ENCODE assay signal across 19 mouse cellular contexts in the genomic region with DNA sequence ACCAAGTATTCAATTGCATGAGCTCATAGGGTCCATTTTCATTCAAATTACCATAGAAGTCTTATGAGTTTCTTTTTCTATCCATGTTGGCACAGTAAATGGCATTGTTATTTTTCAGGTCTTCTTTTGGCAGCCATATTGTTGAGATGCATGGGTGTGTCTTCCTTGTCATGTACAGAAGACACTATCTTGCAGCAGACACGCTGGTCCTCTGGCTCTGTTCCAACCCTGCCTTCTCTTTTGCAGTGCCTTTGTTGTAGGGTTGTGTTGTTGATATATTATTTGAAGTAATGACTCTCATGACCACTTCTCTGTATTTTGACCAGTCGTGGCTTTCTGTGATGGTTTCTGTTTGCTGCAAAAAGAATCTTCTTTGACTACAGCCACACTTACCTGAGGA.
A peak's percentile ranks its signal among the peaks of the same experiment; 100 is the strongest.
DNase-seq lines count a peak whose midpoint lies in the region; ATAC-seq and TF ChIP-seq lines count a peak whose summit lies in the region.
"Had no signal": no experiment of that assay in that cellular context is flagged by ENCODE, and none has a peak within 500 bp of the region (broad histone marks: within the 10 kb centered on the region; RNA-seq: fewer than 3 reads in every experiment).

No protein-coding gene starts in this region.

- DNase-seq in heart, adult 11 months, result peak; percentile 73
- no peak for DNase-seq in heart, adult 9 months (ENCODE audit: low spot score in 2 of 2)
- DNase-seq in MEL (ENCODE audit: low read depth, low spot score), result peak; percentile 86
- peak; percentile 14 to 43 for DNase-seq in spleen, postnatal 36 days (ENCODE audit: low spot score in 2 of 2)
- DNase-seq in lung, adult 18-20 months, result no peak
- no peak for DNase-seq in right cerebral cortex, adult 2 months (ENCODE audit: low spot score in 2 of 2)
- DNase-seq: adrenal gland, adult 8-10 months; cerebellum, adult 11 months; cerebellum, adult 9-10 months; cerebellum, postnatal 36 days; gastrocnemius, postnatal 10 days; heart, adult 2 months had no signal

- no peak for TF ChIP-seq POLR2A in MEL (IDR thresholded peaks at IDR 0.05; ENCODE audit: control insufficient read depth in 1 of 2, insufficient read depth in 1 of 2, low read depth in 1 of 2, low read length in 2 of 2, poor library complexity in 1 of 2)

- H3K9ac ChIP-seq in MEL (ENCODE audit: control insufficient read depth, low read depth, low read length, poor library complexity, severe bottlenecking), result no peak overlapping the region
- H3K9ac ChIP-seq: embryonic facial prominence, embryonic 15.5 days; forebrain, embryonic 12.5 days; heart, embryonic 12.5 days; hindbrain, embryonic 15.5 days had no signal

- peaks cover 3 to 4% of the 10 kb centered on the region in 2 experiments; a peak in 3 of 4 replicates for H3K4me1 ChIP-seq in MEL (ENCODE audit: control insufficient read depth in 1 of 2, insufficient read depth in 2 of 2, low read length in 2 of 2)
- H3K4me1 ChIP-seq: embryonic facial prominence, embryonic 15.5 days; heart, embryonic 12.5 days; hindbrain, embryonic 15.5 days had no signal

- peak; percentile 77 to 80 for TF ChIP-seq EP300 in MEL (IDR thresholded peaks at IDR 0.05; ENCODE audit: low read depth in 1 of 2, low read length in 2 of 2)

- no peak overlapping the region for H3K4me3 ChIP-seq in MEL (ENCODE audit: control insufficient read depth in 1 of 2, insufficient read depth in 1 of 2, low read depth in 2 of 2, low read length in 2 of 2)
- H3K4me3 ChIP-seq: embryonic facial prominence, embryonic 15.5 days; forebrain, embryonic 12.5 days; heart, adult 2 months; heart, embryonic 12.5 days; hindbrain, embryonic 10.5 days; hindbrain, embryonic 15.5 days had no signal

- no peaks in the 10 kb centered on the region for H3K79me2 ChIP-seq in MEL (ENCODE audit: control insufficient read depth, insufficient read depth, low read length, poor library complexity)

- no peak for TF ChIP-seq CTCF in MEL (IDR thresholded peaks at IDR 0.05 in 2 of 3, conservative IDR thresholded peaks at IDR 0.05 in 1 of 3; ENCODE audit: control insufficient read depth in 1 of 3, insufficient read depth in 1 of 3, low read depth in 2 of 3, low read length in 3 of 3, poor library complexity in 1 of 3, severe bottlenecking in 1 of 3)

- TF ChIP-seq RAD21 in MEL (IDR thresholded peaks at IDR 0.05; ENCODE audit: low read depth, low read length), result no peak

- peak overlapping the region; percentile 50 for H3K27ac ChIP-seq in MEL (ENCODE audit: control insufficient read depth, low read depth, low read length)
- H3K27ac ChIP-seq: embryonic facial prominence, embryonic 15.5 days; forebrain, embryonic 12.5 days; heart, adult 2 months; hindbrain, embryonic 10.5 days; hindbrain, embryonic 15.5 days had no signal

- no peaks in the 10 kb centered on the region for H3K9me3 ChIP-seq in MEL (replicated peaks; ENCODE audit: insufficient read depth, low read length)
- H3K9me3 ChIP-seq: embryonic facial prominence, embryonic 15.5 days; forebrain, embryonic 12.5 days; heart, embryonic 12.5 days; hindbrain, embryonic 10.5 days; hindbrain, embryonic 15.5 days had no signal

- H3K27me3 ChIP-seq in MEL (ENCODE audit: control insufficient read depth in 1 of 2, insufficient read depth in 2 of 2, low read length in 2 of 2), result no peaks in the 10 kb centered on the region
- H3K27me3 ChIP-seq: embryonic facial prominence, embryonic 15.5 days; forebrain, embryonic 12.5 days; heart, embryonic 12.5 days; hindbrain, embryonic 15.5 days had no signal

- peaks cover 0 to 5% of the 10 kb centered on the region in 2 experiments; a peak in 2 of 4 replicates for H3K36me3 ChIP-seq in MEL (ENCODE audit: control insufficient read depth in 1 of 2, insufficient read depth in 2 of 2, low read length in 2 of 2)
- H3K36me3 ChIP-seq: embryonic facial prominence, embryonic 15.5 days; forebrain, embryonic 12.5 days; heart, embryonic 12.5 days; hindbrain, embryonic 10.5 days; hindbrain, embryonic 15.5 days had no signal

- peak; percentile 75 for ATAC-seq in erythroblast, adult 5-6 weeks (replicated peaks; ENCODE audit: low FRiP score, poor library complexity, severe bottlenecking)
- ATAC-seq: forebrain, embryonic 16.5 days had no signal

TF ChIP-seq in MEL, 35 proteins besides CTCF, POLR2A, EP300 and RAD21:
- TF ChIP-seq MAZ (IDR thresholded peaks at IDR 0.05; ENCODE audit: low read depth, low read length) (no peak), ZMIZ1 (IDR thresholded peaks at IDR 0.05; ENCODE audit: low read depth, low read length) (no peak), GATA1 (IDR thresholded peaks at IDR 0.05; ENCODE audit: low read depth, low read length) (peak; percentile 71), CHD1 (IDR thresholded peaks at IDR 0.05; ENCODE audit: low read depth, low read length) (no peak), USF2 (IDR thresholded peaks at IDR 0.05; ENCODE audit: borderline replicate concordance in 1 of 2, insufficient read depth in 1 of 2, low read depth in 1 of 2, low read length in 2 of 2) (no peak), SMC3 (IDR thresholded peaks at IDR 0.05; ENCODE audit: low read depth, low read length) (no peak), GABPA (IDR thresholded peaks at IDR 0.05; ENCODE audit: low read depth, low read length) (no peak), CHD2 (IDR thresholded peaks at IDR 0.05; ENCODE audit: low read length) (no peak), MEF2A (IDR thresholded peaks at IDR 0.05; ENCODE audit: extremely low read depth, insufficient replicate concordance, low read depth, low read length, poor library complexity, severe bottlenecking) (no peak), E2F4 (IDR thresholded peaks at IDR 0.05; ENCODE audit: borderline replicate concordance, low read depth, low read length) (no peak), RCOR1 (IDR thresholded peaks at IDR 0.05; ENCODE audit: low read depth, low read length) (0 out of 2 replicates have a peak, but pooled peaks have one; percentile 13), MAFK (IDR thresholded peaks at IDR 0.05; ENCODE audit: borderline replicate concordance, low read depth, low read length) (no peak), MYB (IDR thresholded peaks at IDR 0.05; ENCODE audit: low read depth, low read length) (no peak), TBP (IDR thresholded peaks at IDR 0.05; ENCODE audit: low read depth, low read length) (no peak), ETS1 (IDR thresholded peaks at IDR 0.05; ENCODE audit: low read depth, low read length) (peak; percentile 76), TAL1 (IDR thresholded peaks at IDR 0.05; ENCODE audit: low read length) (peak; percentile 59), MXI1 (IDR thresholded peaks at IDR 0.05; ENCODE audit: low read depth, low read length) (no peak; the same call in 1 of the 2 replicates), NRF1 (IDR thresholded peaks at IDR 0.05; ENCODE audit: insufficient read depth, low read depth, low read length, poor library complexity, severe bottlenecking) (no peak), ZC3H11A (IDR thresholded peaks at IDR 0.05; ENCODE audit: low read depth, low read length) (no peak), KAT2A (conservative IDR thresholded peaks at IDR 0.05; ENCODE audit: low read depth, low read length) (no peak), BHLHE40 (IDR thresholded peaks at IDR 0.05; ENCODE audit: borderline replicate concordance, low read depth, low read length) (no peak), ELF1 (IDR thresholded peaks at IDR 0.05; ENCODE audit: low read depth, low read length) (no peak), MAX (IDR thresholded peaks at IDR 0.05; ENCODE audit: low read length) (peak; percentile 36; the same call in 1 of the 2 replicates), HCFC1 (IDR thresholded peaks at IDR 0.05; ENCODE audit: low read depth, low read length) (no peak), TCF12 (IDR thresholded peaks at IDR 0.05; ENCODE audit: low read depth, low read length) (peak; percentile 76), MYC (IDR thresholded peaks at IDR 0.05; ENCODE audit: low read depth, low read length) (no peak), SIN3A (IDR thresholded peaks at IDR 0.05; ENCODE audit: low read length) (peak; percentile 53), USF1 (IDR thresholded peaks at IDR 0.05; ENCODE audit: low read depth, low read length) (no peak), POLR2AphosphoS2 (IDR thresholded peaks at IDR 0.05; ENCODE audit: low read length) (no peak), ZNF384 (IDR thresholded peaks at IDR 0.05; ENCODE audit: low read depth, low read length) (0 out of 2 replicates have a peak, but pooled peaks have one; percentile 4), JUND (IDR thresholded peaks at IDR 0.05; ENCODE audit: low read depth, low read length) (no peak), POLR2AphosphoS5 (IDR thresholded peaks at IDR 0.05; ENCODE audit: borderline replicate concordance, low read depth, low read length) (no peak), NELFE (IDR thresholded peaks at IDR 0.05; ENCODE audit: low read depth, low read length) (no peak), UBTF (IDR thresholded peaks at IDR 0.05; ENCODE audit: borderline replicate concordance, insufficient read depth, low read depth, low read length) (no peak), ZKSCAN1 (IDR thresholded peaks at IDR 0.05; ENCODE audit: low read depth, low read length) (no peak)

Comparison
In these comparisons a context has a peak if more than half of its experiments do, and no peak if none do; other contexts are left out.
1. DNase-seq: peak in heart, adult 11 months (single experiment), MEL (single experiment) and spleen, postnatal 36 days (2 of 2); none in heart, adult 9 months (0 of 2), lung, adult 18-20 months (0 of 2) and right cerebral cortex, adult 2 months (0 of 2).